Mouse (Mus musculus): Measurements from ENCODE around the gene Stac3. TPM values are rescaled to one million over a fixed set of nuclear protein-coding genes. Genes with fewer than 3 reads are reported as not detected.

The Stac3 gene
- polyA plus RNA-seq, 1 experiment: 8.3 TPM

DNA sequence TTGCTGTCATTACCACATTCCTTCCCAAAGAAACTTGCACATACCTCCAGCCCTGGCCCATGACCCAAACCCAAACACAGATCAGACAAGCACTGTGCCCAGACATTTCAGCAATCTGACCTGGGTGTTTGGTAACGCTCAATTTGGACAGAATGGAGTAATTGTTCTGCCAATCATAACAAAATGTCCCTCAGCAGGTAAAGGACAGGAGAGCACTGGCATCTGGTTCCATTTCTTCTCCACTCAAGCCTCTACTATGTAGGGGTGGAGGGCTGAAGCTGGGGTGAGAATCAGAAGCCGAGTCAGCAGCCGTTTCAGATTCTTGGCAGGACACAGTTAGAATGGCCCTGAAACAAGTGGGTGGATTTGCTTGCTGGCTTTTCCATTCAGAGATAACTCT is 9.4 kb upstream of the Stac3 start:
- no peak overlapping the region for H3K4me3 ChIP-seq (replicated peaks; ENCODE audit: insufficient read depth, low read depth, low read length)
- 18% methylated on average over 3 of the region's 3 CpGs for WGBS
- H3K27ac ChIP-seq (ENCODE audit: insufficient read depth, low read length): peak overlapping the region; percentile 64; the same call in 1 of the 2 replicates
- no peak for DNase-seq
- H3K4me1 ChIP-seq (ENCODE audit: control insufficient read depth, insufficient read depth, low read length): peaks cover 32% of the 10 kb centered on the region
- no peaks in the 10 kb centered on the region for H3K27me3 ChIP-seq (ENCODE audit: control insufficient read depth, insufficient read depth, low read length)
- no peak for TF ChIP-seq POLR2A (IDR thresholded peaks at IDR 0.05; ENCODE audit: borderline replicate concordance, insufficient read depth, low read length)
- no peak for TF ChIP-seq CTCF (IDR thresholded peaks at IDR 0.05; ENCODE audit: borderline replicate concordance, insufficient read depth, low read depth, low read length)

DNA sequence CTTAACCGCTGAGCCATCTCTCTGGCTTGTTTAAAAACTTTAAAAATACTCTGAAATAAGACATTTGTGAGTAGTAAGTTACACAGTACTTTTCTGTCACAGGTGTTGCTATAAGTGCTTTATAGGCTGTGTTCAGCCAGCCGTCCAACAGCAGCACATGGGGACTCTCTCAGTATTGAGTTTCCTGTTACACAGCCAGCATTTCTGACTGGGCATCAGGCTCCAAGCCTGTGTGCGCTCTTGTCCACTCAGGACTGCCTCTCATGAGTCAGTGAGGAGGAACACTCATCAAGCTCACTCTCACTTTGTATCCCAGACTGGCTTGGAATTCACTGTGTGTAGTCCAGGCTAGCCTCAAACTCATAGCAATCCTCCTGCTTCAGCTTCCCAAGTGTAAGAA is 5.3 kb upstream of the Stac3 start:
- Histone ChIP-seq H3K27ac (ENCODE audit: insufficient read depth, low read length) (no peak overlapping the region), H3K4me3 (replicated peaks; ENCODE audit: insufficient read depth, low read depth, low read length) (no peak overlapping the region), H3K27me3 (ENCODE audit: control insufficient read depth, insufficient read depth, low read length) (no peaks in the 10 kb centered on the region), H3K4me1 (ENCODE audit: control insufficient read depth, insufficient read depth, low read length) (peaks cover 22% of the 10 kb centered on the region)
- no peak for DNase-seq
- TF ChIP-seq CTCF (IDR thresholded peaks at IDR 0.05; ENCODE audit: borderline replicate concordance, insufficient read depth, low read depth, low read length) (no peak), POLR2A (IDR thresholded peaks at IDR 0.05; ENCODE audit: borderline replicate concordance, insufficient read depth, low read length) (no peak)
- 93% methylated on average over 3 of the region's 3 CpGs for WGBS

DNA sequence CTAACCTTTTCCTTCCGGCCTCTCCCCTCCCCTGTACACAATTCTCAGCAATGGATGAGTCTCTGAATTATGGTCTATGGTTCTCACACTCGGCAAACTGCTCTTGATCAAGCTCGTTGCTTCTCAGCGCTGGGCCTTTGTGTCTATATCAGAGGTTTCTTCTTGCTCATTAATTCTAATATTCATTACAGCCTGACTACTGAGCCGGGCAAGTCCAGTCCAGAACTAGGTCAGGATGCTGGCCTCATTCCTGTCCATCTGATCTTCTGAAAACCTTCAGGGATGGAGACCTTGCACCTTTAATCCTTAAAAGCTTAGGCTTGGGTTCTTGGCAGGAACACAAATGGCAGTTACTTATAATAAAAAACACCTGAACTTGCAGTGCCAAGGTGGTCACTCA is 2.0 kb upstream of the Stac3 start:
- DNase-seq: peak in 1 of 2 experiments; percentile 42
- Histone ChIP-seq H3K4me3 (replicated peaks; ENCODE audit: insufficient read depth, low read depth, low read length) (no peak overlapping the region), H3K27ac (ENCODE audit: insufficient read depth, low read length) (peak overlapping the region; percentile 36), H3K4me1 (ENCODE audit: control insufficient read depth, insufficient read depth, low read length) (peaks cover 7% of the 10 kb centered on the region), H3K27me3 (ENCODE audit: control insufficient read depth, insufficient read depth, low read length) (no peaks in the 10 kb centered on the region)
- TF ChIP-seq POLR2A (IDR thresholded peaks at IDR 0.05; ENCODE audit: borderline replicate concordance, insufficient read depth, low read length) (no peak), CTCF (IDR thresholded peaks at IDR 0.05; ENCODE audit: borderline replicate concordance, insufficient read depth, low read depth, low read length) (no peak)
- WGBS: 29% methylated on average over 5 of the region's 5 CpGs

DNA sequence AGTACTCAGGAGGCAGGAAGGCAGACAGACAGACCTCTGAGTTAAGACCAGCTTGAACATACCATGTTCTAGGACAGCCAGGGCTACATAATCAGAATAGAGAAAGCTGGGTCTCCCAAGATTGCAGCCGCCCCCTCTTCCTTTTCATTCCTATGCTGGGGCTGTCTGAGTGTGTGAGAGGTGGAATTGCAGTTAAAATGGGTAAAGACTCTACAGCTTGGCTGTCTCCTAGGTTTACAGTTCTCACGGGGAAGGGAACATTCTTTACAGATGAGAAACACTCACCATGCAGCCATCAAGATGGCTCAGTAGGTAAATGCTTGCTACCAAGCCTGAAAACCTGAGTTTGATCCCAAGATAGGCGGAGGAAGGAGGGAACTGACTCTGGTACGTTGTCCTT is 1.4 kb upstream of the Stac3 start:
- DNase-seq: no peak

DNA sequence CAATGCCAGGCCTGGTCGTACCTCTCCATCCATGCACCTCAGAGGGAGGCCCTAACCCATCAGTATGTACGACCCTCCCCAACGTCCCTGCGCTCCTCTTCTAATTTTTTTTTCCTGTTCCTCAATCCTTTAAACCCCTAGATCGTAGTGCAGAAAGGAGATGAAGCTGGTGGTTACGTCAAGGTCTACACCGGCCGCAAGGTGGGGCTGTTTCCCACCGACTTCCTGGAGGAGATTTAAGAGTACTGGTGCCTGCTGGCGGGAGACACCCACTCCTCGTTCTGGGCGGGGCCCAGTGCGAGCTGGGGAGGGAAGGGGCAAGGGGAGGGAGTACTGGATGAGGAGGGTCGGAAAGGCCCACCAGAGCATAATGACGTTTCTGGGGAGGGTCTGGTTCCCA is 6.8 kb downstream of the Stac3 start:
- 9% methylated on average over 15 of the region's 15 CpGs for WGBS
- H3K4me3 ChIP-seq (replicated peaks; ENCODE audit: insufficient read depth, low read depth, low read length): no peak overlapping the region
- TF ChIP-seq POLR2A (IDR thresholded peaks at IDR 0.05; ENCODE audit: borderline replicate concordance, insufficient read depth, low read length) (no peak), CTCF (IDR thresholded peaks at IDR 0.05; ENCODE audit: borderline replicate concordance, insufficient read depth, low read depth, low read length) (peak; percentile 75)
- H3K27ac ChIP-seq (ENCODE audit: insufficient read depth, low read length): no peak overlapping the region
- H3K4me1 ChIP-seq (ENCODE audit: control insufficient read depth, insufficient read depth, low read length): peaks cover 35% of the 10 kb centered on the region
- DNase-seq: peak; percentile 78 to 84
- H3K27me3 ChIP-seq (ENCODE audit: control insufficient read depth, insufficient read depth, low read length): no peaks in the 10 kb centered on the region

More for the DNA sequence above, 1.4 kb upstream of the Stac3 start:
- H3K27me3 ChIP-seq (ENCODE audit: control insufficient read depth, insufficient read depth, low read length): no peaks in the 10 kb centered on the region
- H3K4me1 ChIP-seq (ENCODE audit: control insufficient read depth, insufficient read depth, low read length): peaks cover 7% of the 10 kb centered on the region
- WGBS: 82% methylated on average over 4 of the region's 4 CpGs
- peak overlapping the region; percentile 36 for H3K27ac ChIP-seq (ENCODE audit: insufficient read depth, low read length)
- no peak overlapping the region for H3K4me3 ChIP-seq (replicated peaks; ENCODE audit: insufficient read depth, low read depth, low read length)
- TF ChIP-seq CTCF (IDR thresholded peaks at IDR 0.05; ENCODE audit: borderline replicate concordance, insufficient read depth, low read depth, low read length) (no peak), POLR2A (IDR thresholded peaks at IDR 0.05; ENCODE audit: borderline replicate concordance, insufficient read depth, low read length) (no peak)

DNA sequence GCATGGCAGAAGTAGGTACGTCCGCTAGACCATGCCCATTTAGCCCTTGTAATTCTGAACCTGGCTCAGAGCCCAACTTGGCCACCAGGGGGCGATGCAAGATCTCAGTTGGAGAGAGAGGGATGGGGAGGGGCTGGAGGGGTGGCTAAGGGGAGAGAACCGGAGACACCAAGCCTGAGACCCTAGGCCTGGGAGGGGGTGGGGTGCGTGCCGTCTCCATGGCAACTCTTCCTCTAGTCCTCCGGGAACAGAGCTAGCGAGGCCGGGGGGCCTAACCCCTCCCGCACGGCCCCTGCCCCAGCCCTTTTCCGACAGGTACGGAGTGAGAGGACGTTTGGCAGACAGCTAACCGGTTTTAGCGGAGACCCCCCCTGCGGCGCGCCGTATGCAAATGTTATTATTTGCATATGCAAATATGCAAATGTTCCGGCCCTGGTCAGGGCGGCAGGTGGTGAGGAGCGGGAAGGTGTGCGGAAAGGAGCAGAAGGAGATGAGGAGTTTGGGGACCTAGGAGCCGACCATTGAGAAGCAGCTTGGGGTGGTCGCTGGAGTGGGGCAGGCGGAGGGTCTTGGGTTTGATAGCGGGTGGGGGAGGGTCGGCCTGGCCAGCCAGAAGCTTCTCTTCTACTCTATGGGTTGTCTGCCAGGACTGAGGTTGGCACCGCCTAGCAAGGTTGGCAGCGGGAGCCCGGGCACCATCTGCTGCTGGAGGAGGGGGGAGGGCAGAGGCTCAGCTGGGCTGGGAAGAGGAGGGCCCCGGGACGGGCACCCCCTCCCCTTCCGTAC is 7.8 kb downstream of the Stac3 start:
- Histone ChIP-seq H3K4me1 (ENCODE audit: control insufficient read depth, insufficient read depth, low read length) (peaks cover 38% of the 10 kb centered on the region), H3K27ac (ENCODE audit: insufficient read depth, low read length) (peak overlapping the region; percentile 98), H3K27me3 (ENCODE audit: control insufficient read depth, insufficient read depth, low read length) (no peaks in the 10 kb centered on the region), H3K4me3 (replicated peaks; ENCODE audit: insufficient read depth, low read depth, low read length) (peak overlapping the region; percentile 72)
- WGBS: under 1% methylated on average over 35 of the region's 35 CpGs
- peak; percentile 76 for TF ChIP-seq CTCF (IDR thresholded peaks at IDR 0.05; ENCODE audit: borderline replicate concordance, insufficient read depth, low read depth, low read length)
- no peak for TF ChIP-seq POLR2A (IDR thresholded peaks at IDR 0.05; ENCODE audit: borderline replicate concordance, insufficient read depth, low read length)
- peak; percentile 96 to 97 for DNase-seq

DNA sequence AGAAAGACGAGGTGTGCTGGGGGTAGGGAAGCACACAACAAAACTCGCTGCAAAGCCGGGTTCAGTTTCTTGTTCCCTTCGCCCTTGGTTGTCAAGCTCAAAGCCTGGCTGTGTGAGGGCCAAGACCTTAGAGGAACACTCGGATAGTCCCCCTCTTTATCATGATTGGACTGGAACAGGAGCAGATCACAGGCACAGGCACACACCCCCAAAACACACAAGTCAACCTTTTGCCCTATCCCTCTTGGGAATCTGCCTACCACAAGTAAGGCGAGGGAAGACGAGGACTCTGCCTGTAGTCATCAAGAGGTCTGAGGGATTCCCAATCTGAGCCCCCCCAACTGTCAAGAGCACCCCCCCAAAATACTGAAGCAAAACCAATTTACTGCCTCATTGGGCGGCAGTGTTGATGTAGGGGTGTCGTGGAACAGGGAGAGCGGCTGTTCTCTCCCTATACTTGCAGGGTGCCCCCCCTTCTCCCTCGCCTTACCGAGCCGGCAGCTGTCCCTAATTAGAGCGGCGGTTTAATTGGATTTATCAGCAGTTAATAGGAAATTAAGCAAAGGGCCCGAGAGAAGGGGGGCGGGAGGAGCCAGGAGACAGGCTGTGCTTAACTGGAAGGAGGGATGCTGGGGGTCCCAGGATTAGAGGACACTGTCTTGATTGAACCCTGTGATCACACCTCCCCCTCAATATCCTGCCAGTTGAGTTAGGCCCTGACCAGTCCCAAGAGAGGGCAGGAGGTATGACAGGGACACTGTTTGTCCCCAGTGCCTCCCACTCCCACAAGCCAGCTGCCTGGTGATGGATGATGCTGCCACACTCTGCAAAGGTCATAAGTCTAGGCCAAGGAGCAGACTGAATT is 8.6 kb downstream of the Stac3 start:
- peak; percentile 40; the same call in 1 of the 2 replicates for TF ChIP-seq POLR2A (IDR thresholded peaks at IDR 0.05; ENCODE audit: borderline replicate concordance, insufficient read depth, low read length)
- no peak for TF ChIP-seq CTCF (IDR thresholded peaks at IDR 0.05; ENCODE audit: borderline replicate concordance, insufficient read depth, low read depth, low read length)
- Histone ChIP-seq H3K27ac (ENCODE audit: insufficient read depth, low read length) (peak overlapping the region; percentile 98), H3K4me1 (ENCODE audit: control insufficient read depth, insufficient read depth, low read length) (peaks cover 38% of the 10 kb centered on the region), H3K4me3 (replicated peaks; ENCODE audit: insufficient read depth, low read depth, low read length) (peak overlapping the region; percentile 44), H3K27me3 (ENCODE audit: control insufficient read depth, insufficient read depth, low read length) (no peaks in the 10 kb centered on the region)
- 8% methylated on average over 17 of the region's 17 CpGs for WGBS
- peak; percentile 60 to 62 for DNase-seq
